Comparison of ENCODE assay signal across 9 mouse cellular contexts in genomic region chr17:51159261-51159660, GRCm38 (mm10). TPM values are rescaled to one million over a fixed set of nuclear protein-coding genes. Genes with fewer than 3 reads are reported as not detected.
DNase-seq lines count a peak whose midpoint lies in the region; ATAC-seq lines count a peak whose summit lies in the region.
"Had no signal": no experiment of that assay in that cellular context is flagged by ENCODE, and none has a peak within 500 bp of the region (broad histone marks: within the 10 kb centered on the region; RNA-seq: fewer than 3 reads in every experiment).

No protein-coding gene starts in this region.

- 87% methylated on average over 5 of the region's 5 CpGs for WGBS in lung, embryonic 15.5 days

- H3K4me3 ChIP-seq in lung, embryonic 15.5 days: no peak overlapping the region

- H3K9ac ChIP-seq in lung, embryonic 15.5 days: no peak overlapping the region

- no peaks in the 10 kb centered on the region for H3K36me3 ChIP-seq in lung, embryonic 15.5 days

- no peak overlapping the region for H3K4me2 ChIP-seq in lung, embryonic 15.5 days

- no peak overlapping the region for H3K27ac ChIP-seq in lung, embryonic 15.5 days
- H3K27ac ChIP-seq: hindbrain, postnatal 0 days had no signal

- peak; percentile 46; the same call in 1 of the 2 replicates for ATAC-seq in lung, embryonic 15.5 days (ENCODE audit: borderline replicate concordance, extremely low read depth, low FRiP score, low TSS enrichment)
- ATAC-seq in megakaryocyte-erythroid progenitor cell, adult 5-6 weeks (replicated peaks; ENCODE audit: low FRiP score, low TSS enrichment, poor library complexity, severe bottlenecking): peak; percentile 100
- ATAC-seq: hindbrain, postnatal 0 days had no signal

- H3K27me3 ChIP-seq in lung, embryonic 15.5 days: no peaks in the 10 kb centered on the region

- H3K9me3 ChIP-seq in lung, embryonic 15.5 days: no peaks in the 10 kb centered on the region

- H3K4me1 ChIP-seq in lung, embryonic 15.5 days: no peaks in the 10 kb centered on the region

- DNase-seq in lung, postnatal 25 days (ENCODE audit: low spot score): no peak
- peak; percentile 47 to 65 for DNase-seq in cerebellum, postnatal 10 days
- DNase-seq in heart, postnatal 4 days: peak; percentile 44
- no peak for DNase-seq in frontal cortex, postnatal 10 days (ENCODE audit: low spot score in 2 of 2)
- DNase-seq in ovary, adult 18-20 months (ENCODE audit: low spot score): no peak
- DNase-seq in thymus, adult 18-20 months: no peak

RNA-seq across cellular contexts. Expression of gene Tbc1d5, which starts 19.9 kb away (rescaled TPM):
- 10.1 and 11.6 TPM in 2 replicates for polyA plus RNA-seq in lung, embryonic 15.5 days (2015; fragmentation: Nextera tagmentation; extraction: Ambion mirVana)
- total RNA-seq in heart, postnatal 4 days (2021): 10 to 100 TPM; 19.1 to 19.2 TPM
- 32.0 and 38.3 TPM in 2 replicates for total RNA-seq in megakaryocyte-erythroid progenitor cell, adult 5-6 weeks (2014; fragmentation: Nextera tagmentation)
- 20.5 and 25.6 TPM in 2 replicates for total RNA-seq in megakaryocyte-erythroid progenitor cell, adult 5-6 weeks (2017)

Comparison
In these comparisons a context has a peak if more than half of its experiments do, and no peak if none do; other contexts are left out.
1. DNase-seq: peak in cerebellum, postnatal 10 days (2 of 2) and heart, postnatal 4 days (single experiment); none in lung, postnatal 25 days (single experiment), frontal cortex, postnatal 10 days (0 of 2), ovary, adult 18-20 months (single experiment) and thymus, adult 18-20 months (0 of 2).